Mouse (Mus musculus) olfactory bulb, adult 2 months (tissue): ENCODE data around the gene Spib.

Source experiments
- CTCF ChIP-seq: fragments of 200-500 bp; IDR thresholded peaks from 2 replicates; pipeline ENCODE4 v1.5.1; 2012; ENCODE audit warnings: low read depth, mild to moderate bottlenecking, low read length, moderate library complexity; ENCODE audit not compliant: insufficient read depth
- POLR2A ChIP-seq: fragments of 200-500 bp; IDR thresholded peaks from 2 replicates; pipeline ENCODE4 v1.6.1; 2012; ENCODE audit warnings: mild to moderate bottlenecking, low read depth, low read length, moderate library complexity; ENCODE audit not compliant: insufficient read depth

DNA sequence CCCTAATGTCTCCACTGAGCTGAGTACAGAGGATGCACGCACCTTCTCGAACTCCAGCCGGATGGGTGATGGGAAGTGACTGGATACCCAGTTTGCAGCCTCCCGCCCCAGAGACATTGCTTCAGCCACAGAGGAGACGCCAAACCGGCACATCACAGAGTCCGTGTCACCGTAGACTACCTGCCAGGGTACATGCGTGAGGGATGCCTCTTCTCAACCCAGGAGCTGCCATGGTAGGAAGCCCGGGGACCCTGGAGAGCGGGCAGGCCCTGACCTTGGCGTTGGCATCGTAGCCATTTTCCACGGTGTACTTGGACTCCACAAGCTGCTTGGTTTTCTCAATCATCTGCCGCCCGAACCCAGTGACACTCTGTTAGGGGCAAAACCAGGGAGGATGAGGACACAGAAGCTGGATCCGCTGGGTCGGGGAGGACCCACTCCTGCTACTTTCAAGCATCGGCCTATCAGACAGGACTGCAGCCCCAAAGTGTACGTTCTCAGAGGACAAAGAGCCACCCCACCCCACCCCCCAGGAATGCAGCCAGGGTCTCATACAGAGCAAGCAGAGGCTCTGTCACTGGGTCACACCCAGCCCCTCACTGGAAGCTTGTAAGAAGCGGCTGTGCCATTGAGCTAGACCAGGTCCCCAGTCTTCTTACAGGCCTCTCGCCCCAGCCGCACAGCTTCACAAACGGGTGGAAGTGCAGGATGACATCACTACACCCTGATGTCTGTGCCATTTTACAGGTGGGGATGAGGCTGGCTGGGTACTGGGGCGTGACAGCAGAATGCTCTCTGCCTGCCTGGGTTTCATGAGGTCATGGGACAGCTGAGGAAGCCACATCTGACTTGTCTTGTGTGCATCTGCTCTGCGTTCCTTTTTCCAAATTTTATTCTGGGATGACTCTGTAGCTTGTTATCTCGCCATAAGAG lies 4.1 kb upstream of the Spib start:
- TF ChIP-seq CTCF (no peak), POLR2A (no peak)
